Mouse (Mus musculus): ENCODE data around the gene Prim2. TPM values are rescaled to one million over a fixed set of nuclear protein-coding genes. Genes with fewer than 3 reads are reported as not detected.

The Prim2 gene
- polyA plus RNA-seq, 1 experiment from 2014 or later, result 46.3 TPM

GRCm38 (mm10) chr1:33608133-33608532 is 61.5 kb downstream of the Prim2 start:
- no peak for DNase-seq (ENCODE audit: low spot score)

- DNase-seq (ENCODE audit: low spot score), result peak; percentile 70
Observed at GRCm38 (mm10) chr1:33604087-33604699, 65.4 kb downstream of the Prim2 start.

- no peak for DNase-seq (ENCODE audit: low spot score)
Observed at GRCm38 (mm10) chr1:33599698-33600097, 69.9 kb downstream of the Prim2 start.

GRCm38 (mm10) chr1:33599019-33599667 is 70.5 kb downstream of the Prim2 start:
- no peak for DNase-seq (ENCODE audit: low spot score)

GRCm38 (mm10) chr1:33597043-33597442 is 72.6 kb downstream of the Prim2 start:
- no peak for DNase-seq (ENCODE audit: low spot score)

GRCm38 (mm10) chr1:33595936-33596335 is 73.7 kb downstream of the Prim2 start:
- no peak for DNase-seq (ENCODE audit: low spot score)

GRCm38 (mm10) chr1:33594966-33595365 is 74.6 kb downstream of the Prim2 start:
- no peak for DNase-seq (ENCODE audit: low spot score)

GRCm38 (mm10) chr1:33593718-33594388 is 75.7 kb downstream of the Prim2 start:
- DNase-seq (ENCODE audit: low spot score), result peak; percentile 57

- no peak for DNase-seq (ENCODE audit: low spot score)
Observed at GRCm38 (mm10) chr1:33591997-33592608, 77.5 kb downstream of the Prim2 start.

- DNase-seq (ENCODE audit: low spot score), result no peak
Observed at GRCm38 (mm10) chr1:33590556-33591411, 78.8 kb downstream of the Prim2 start.

GRCm38 (mm10) chr1:33589531-33589930 is 80.1 kb downstream of the Prim2 start:
- DNase-seq (ENCODE audit: low spot score), result no peak

- DNase-seq (ENCODE audit: low spot score), result no peak
Observed at GRCm38 (mm10) chr1:33588557-33588956, 81.0 kb downstream of the Prim2 start.

GRCm38 (mm10) chr1:33584590-33584978 is 85.0 kb downstream of the Prim2 start:
- no peak for DNase-seq (ENCODE audit: low spot score)

GRCm38 (mm10) chr1:33583817-33584589 is 85.6 kb downstream of the Prim2 start:
- no peak for DNase-seq (ENCODE audit: low spot score)

- peak; percentile 84 for DNase-seq (ENCODE audit: low spot score)
Observed at GRCm38 (mm10) chr1:33578593-33578992, 91.0 kb downstream of the Prim2 start.

GRCm38 (mm10) chr1:33574459-33574858 is 95.1 kb downstream of the Prim2 start:
- no peak for DNase-seq (ENCODE audit: low spot score)

- DNase-seq (ENCODE audit: low spot score), result peak; percentile 88
Observed at GRCm38 (mm10) chr1:33565764-33566401, 103.7 kb downstream of the Prim2 start.

- peak; percentile 71 for DNase-seq (ENCODE audit: low spot score)
Observed at GRCm38 (mm10) chr1:33564032-33564431, 105.6 kb downstream of the Prim2 start.

GRCm38 (mm10) chr1:33563611-33564010 is 106.0 kb downstream of the Prim2 start:
- DNase-seq (ENCODE audit: low spot score), result peak; percentile 37

GRCm38 (mm10) chr1:33556638-33557037 is 113.0 kb downstream of the Prim2 start:
- no peak for DNase-seq (ENCODE audit: low spot score)

Data from thymus, postnatal 0 days (tissue).